Mouse (Mus musculus) ES-E14 (cell line): ENCODE data around the gene Dars2. TPM values are rescaled to one million over a fixed set of nuclear protein-coding genes. Genes with fewer than 3 reads are reported as not detected.

Experiments used
- DNase-seq: peaks from one replicate; pipeline ENCODE4 v3.0.0-alpha.2; 2013; ENCODE audit warnings: low read depth, low spot score
- H3K27ac ChIP-seq: 2 replicates; pipeline ENCODE4 v1.5.1; 2012; ENCODE audit warnings: low read depth, mild to moderate bottlenecking, low read length, moderate library complexity, mixed read lengths; ENCODE audit not compliant: poor library complexity, insufficient read depth, severe bottlenecking
- H3K36me3 ChIP-seq: 2 replicates; pipeline ENCODE4 v1.6.1; 2012; ENCODE audit warnings: mild to moderate bottlenecking, low read length, moderate library complexity, mixed read lengths; ENCODE audit not compliant: control insufficient read depth, poor library complexity, insufficient read depth, severe bottlenecking
- H3K4me1 ChIP-seq, 2 experiments: fragments of 150-350 bp in 1 of 2; sonication (generic) in 1 of 2; 2 replicates each; pipeline ENCODE4 v1.6.1; 2012; ENCODE audit warnings: low read length in 2 of 2, mild to moderate bottlenecking in 1 of 2, mixed read lengths in 1 of 2; ENCODE audit not compliant: control insufficient read depth in 2 of 2, insufficient read depth in 2 of 2, poor library complexity in 1 of 2
- H3K4me3 ChIP-seq, 2 experiments: fragments of 150-350 bp in 1 of 2; sonication (generic) in 1 of 2; 2 replicates each; pipeline ENCODE4 v1.5.1; 2012; ENCODE audit warnings: low read length in 2 of 2, low read depth in 1 of 2, mild to moderate bottlenecking in 1 of 2, mixed read lengths in 1 of 2; ENCODE audit not compliant: insufficient read depth in 1 of 2, poor library complexity in 1 of 2, severe bottlenecking in 1 of 2
- H3K9ac ChIP-seq: 2 replicates; pipeline ENCODE4 v1.6.1; 2012; ENCODE audit warnings: low read depth, mild to moderate bottlenecking, low read length, mixed read lengths; ENCODE audit not compliant: poor library complexity, insufficient read depth, severe bottlenecking
- H3K9me3 ChIP-seq: fragments of 150-350 bp; sonication (generic); 2 replicates; pipeline ENCODE4 v1.6.1; 2012; ENCODE audit warnings: low read depth, mild to moderate bottlenecking, low read length; ENCODE audit not compliant: control insufficient read depth, insufficient read depth
- CHD2 ChIP-seq: IDR thresholded peaks from 2 replicates; pipeline ENCODE4 v1.6.1; 2014; ENCODE audit warnings: mild to moderate bottlenecking, low read depth, low read length, inconsistent platforms
- HCFC1 ChIP-seq: IDR thresholded peaks from 2 replicates; pipeline ENCODE4 v1.6.1; 2012; ENCODE audit warnings: low read length, inconsistent platforms, borderline replicate concordance; ENCODE audit not compliant: insufficient read depth
- MAFK ChIP-seq: IDR thresholded peaks from 2 replicates; pipeline ENCODE4 v1.6.1; 2014; ENCODE audit warnings: mild to moderate bottlenecking, low read depth, low read length, inconsistent platforms; ENCODE audit not compliant: insufficient read depth
- ZC3H11A ChIP-seq: IDR thresholded peaks from 2 replicates; pipeline ENCODE4 v1.6.1; 2012; ENCODE audit warnings: low read depth, mild to moderate bottlenecking, inconsistent platforms, low read length, borderline replicate concordance
- ZNF384 ChIP-seq: IDR thresholded peaks from 2 replicates; pipeline ENCODE4 v1.6.1; 2012; ENCODE audit warnings: low read depth, low read length, inconsistent platforms
- in situ Hi-C, 2 experiments: fragments of 600-800 bp; cut with MboI; formaldehyde crosslinking; loops; one replicate each; pipeline ENCODE4 v1.15.1; 2025; ENCODE audit warnings: low sequenced_read_pairs in 2 of 2, inconsistent platforms in 1 of 2; ENCODE audit not compliant: unreplicated experiment in 2 of 2
- total RNA-seq: library from RNA; depleted of rRNA; stranded (reverse); fragments of 300-350 nt; gene quantifications from 2 replicates; pipeline ENCODE4 v1.2.3, GENCODE M21; 2012; rRNA removed

The Dars2 gene
- total RNA-seq, 1 experiment: 39.8 TPM

- TF ChIP-seq CHD2 (no peak), HCFC1 (no peak), ZC3H11A (no peak), MAFK (peak; percentile 60; the same call in 1 of the 2 replicates), ZNF384 (no peak)
- H3K9ac ChIP-seq: no peak overlapping the region
- peaks cover 4% of the 10 kb centered on the region; the same call in 1 of the 2 replicates for H3K36me3 ChIP-seq
- H3K27ac ChIP-seq: no peak overlapping the region
- peaks cover 6% of the 10 kb centered on the region in 2 experiments; a peak in 2 of 4 replicates for H3K4me1 ChIP-seq
- no peak for DNase-seq
- in situ Hi-C loops: no loop called here
- H3K4me3 ChIP-seq: no peak overlapping the region
- no peaks in the 10 kb centered on the region for H3K9me3 ChIP-seq
Measured at GRCm38 (mm10) chr1:161004942-161005341, 65.5 kb downstream of the Dars2 start.

GRCm38 (mm10) chr1:160993851-160994250 lies 76.6 kb downstream of the Dars2 start:
- Histone ChIP-seq H3K27ac (no peak overlapping the region), H3K9ac (no peak overlapping the region), H3K4me3 (no peak overlapping the region), H3K4me1 (no peaks in the 10 kb centered on the region), H3K36me3 (no peaks in the 10 kb centered on the region; the same call in 1 of the 2 replicates), H3K9me3 (no peaks in the 10 kb centered on the region)
- in situ Hi-C loops: no loop called here
- no peak for TF ChIP-seq HCFC1
- TF ChIP-seq CHD2: no peak
- no peak for TF ChIP-seq ZC3H11A
- TF ChIP-seq MAFK: no peak
- no peak for TF ChIP-seq ZNF384
- DNase-seq: no peak

Other genes starting within 250 kb of the Dars2 start
- gene Rc3h1, start 164.2 kb downstream of the Dars2 start, total RNA-seq: 23.2 and 24.9 TPM in 2 replicates
- 0.89 and 1.4 TPM in 2 replicates for gene Serpinc1, start 92.1 kb downstream of the Dars2 start, total RNA-seq
- 10.7 and 13.0 TPM in 2 replicates for gene Zbtb37, start 35.8 kb downstream of the Dars2 start, total RNA-seq
- gene Cenpl, start 55 bp upstream of the Dars2 start, total RNA-seq: 5.1 and 6.2 TPM in 2 replicates
- 8.9 and 10.2 TPM in 2 replicates for gene Klhl20, start 60.9 kb upstream of the Dars2 start, total RNA-seq
- 4.2 and 4.3 TPM in 2 replicates for gene Ankrd45, start 72.0 kb upstream of the Dars2 start, total RNA-seq
- not detected in 2 replicates for gene Tex50, start 88.7 kb upstream of the Dars2 start, total RNA-seq
- 268 and 390 TPM in 2 replicates for gene Prdx6, start 180.6 kb upstream of the Dars2 start, total RNA-seq